Mouse (Mus musculus) olfactory bulb, adult 2 months (tissue): Measurements from ENCODE around the gene Cdh11.

Experiments
- CTCF ChIP-seq: fragments of 200-500 bp; IDR thresholded peaks from 2 replicates; pipeline ENCODE4 v1.5.1; 2012; ENCODE audit warnings: low read depth, mild to moderate bottlenecking, low read length, moderate library complexity; ENCODE audit not compliant: insufficient read depth
- POLR2A ChIP-seq: fragments of 200-500 bp; IDR thresholded peaks from 2 replicates; pipeline ENCODE4 v1.6.1; 2012; ENCODE audit warnings: mild to moderate bottlenecking, low read depth, low read length, moderate library complexity; ENCODE audit not compliant: insufficient read depth

GRCm38 (mm10) chr8:102601327-102601726 lies 184.1 kb downstream of the Cdh11 start:
- TF ChIP-seq CTCF (no peak), POLR2A (no peak)
